Mouse (Mus musculus) hindbrain, embryonic 13.5 days (tissue): Measurements from ENCODE around the gene Il11ra1. TPM values are rescaled to one million over a fixed set of nuclear protein-coding genes. Genes with fewer than 3 reads are reported as not detected.
"Not testable (repeated sequence)": the region's sequence is repeated elsewhere in the genome, so short reads cannot be mapped to it uniquely, and the experiment has no call there.

Experiments
- ATAC-seq: fragments of 200-750 bp; cut with Nextera tagmentation; 2 replicates; pipeline ENCODE4 v1.8.0; 2017; ENCODE audit warnings: moderate TSS enrichment; ENCODE audit not compliant: low FRiP score
- H3K27ac ChIP-seq: fragments of 300-500 bp; sonication (generic); 2 replicates; pipeline ENCODE4 v1.5.1; 2015; ENCODE audit warnings: inconsistent platforms, mild to moderate bottlenecking, moderate library complexity
- H3K27me3 ChIP-seq: fragments of 300-500 bp; sonication (generic); 2 replicates; pipeline ENCODE4 v1.6.1; 2015; ENCODE audit warnings: mild to moderate bottlenecking, inconsistent platforms
- H3K36me3 ChIP-seq: fragments of 300-500 bp; sonication (generic); 2 replicates; pipeline ENCODE4 v1.6.1; 2015; ENCODE audit warnings: mild to moderate bottlenecking, inconsistent platforms
- H3K4me1 ChIP-seq: fragments of 300-500 bp; sonication (generic); replicated peaks from 2 replicates; pipeline ENCODE4 v1.6.1; 2015; ENCODE audit warnings: inconsistent platforms
- H3K4me2 ChIP-seq: fragments of 300-500 bp; sonication (generic); 2 replicates; pipeline ENCODE4 v1.6.1; 2015; ENCODE audit warnings: inconsistent platforms, mild to moderate bottlenecking, moderate library complexity
- H3K4me3 ChIP-seq: fragments of 300-500 bp; sonication (generic); 2 replicates; pipeline ENCODE4 v1.5.1; 2015; ENCODE audit warnings: mild to moderate bottlenecking, inconsistent platforms
- H3K9ac ChIP-seq: fragments of 300-500 bp; sonication (generic); 2 replicates; pipeline ENCODE4 v1.6.1; 2015; ENCODE audit warnings: mild to moderate bottlenecking, inconsistent platforms
- H3K9me3 ChIP-seq: fragments of 300-500 bp; sonication (generic); 2 replicates; pipeline ENCODE4 v1.6.1; 2016; ENCODE audit warnings: inconsistent platforms
- WGBS: fragments of 180-500 bp; shearing (Covaris S2); methylation state at CpG from one replicate; pipeline ENCODE4 v1.1.7; 2015; 5-methylcytosine and 5-hydroxymethylcytosine counted together
- polyA plus RNA-seq: library from polyadenylated mRNA; unstranded; fragments of >200 nt; fragmentation: Nextera tagmentation; extraction: Ambion mirVana; gene quantifications from 2 replicates; pipeline ENCODE4 v1.2.1, GENCODE M21; 2015

The Il11ra1 gene
- polyA plus RNA-seq, 1 experiment from 2014 or later = 47.6 TPM

DNA sequence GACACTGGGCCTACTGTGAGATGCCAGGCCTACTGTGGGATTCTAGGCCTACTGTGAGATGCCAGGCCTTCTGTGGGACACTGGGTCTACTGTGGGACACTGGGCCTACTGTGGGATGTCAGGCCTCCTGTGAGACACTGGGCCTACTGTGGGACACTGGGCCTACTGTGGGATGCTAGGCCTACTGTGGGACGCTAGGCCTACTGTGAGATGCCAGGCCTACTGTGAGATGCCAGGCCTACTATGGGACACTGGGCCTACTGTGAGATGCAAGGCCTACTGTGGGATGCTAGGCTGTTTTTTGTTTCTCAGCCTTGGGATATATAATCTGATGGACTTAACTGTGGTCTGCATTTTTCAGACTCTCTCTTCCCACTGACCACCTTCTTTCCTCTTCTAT, 76.1 kb downstream of the Il11ra1 start:
- H3K27me3 ChIP-seq, H3K36me3 ChIP-seq, ATAC-seq, H3K4me3 ChIP-seq, H3K9me3 ChIP-seq, H3K27ac ChIP-seq, H3K4me2 ChIP-seq, H3K9ac ChIP-seq: not testable (repeated sequence)
- peaks cover 11% of the 10 kb centered on the region for H3K4me1 ChIP-seq
- 88% methylated on average over 1 of the region's 1 CpGs for WGBS

DNA sequence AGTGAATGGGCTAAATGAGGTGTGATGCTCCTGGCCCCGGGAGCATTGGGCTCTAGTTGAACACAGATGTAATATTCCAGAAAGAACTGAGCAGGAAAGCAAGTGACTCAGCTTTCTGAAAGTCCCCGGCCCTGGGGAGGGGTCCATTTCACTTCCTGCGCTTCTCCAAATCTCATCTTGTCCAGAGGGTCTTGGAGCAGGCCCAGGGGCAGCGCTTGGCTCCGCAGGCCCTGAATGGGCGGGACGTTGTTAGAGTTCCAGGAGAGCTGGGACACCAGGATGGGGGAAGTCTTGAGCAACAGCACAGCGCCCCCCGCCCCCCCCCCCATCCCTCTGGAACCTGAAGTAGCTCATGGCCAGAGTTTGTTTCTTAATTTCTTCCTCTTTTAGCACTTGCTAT, 81.5 kb downstream of the Il11ra1 start:
- not testable (repeated sequence) for ATAC-seq, H3K27me3 ChIP-seq, H3K27ac ChIP-seq, H3K4me1 ChIP-seq, H3K9me3 ChIP-seq, H3K4me2 ChIP-seq, H3K4me3 ChIP-seq, H3K36me3 ChIP-seq, H3K9ac ChIP-seq
- 22% methylated on average over 9 of the region's 9 CpGs for WGBS

GRCm38 (mm10) chr4:41781748-41782485, 82.1 kb downstream of the Il11ra1 start:
- H3K9ac ChIP-seq, H3K4me3 ChIP-seq, H3K9me3 ChIP-seq, H3K4me1 ChIP-seq, H3K27me3 ChIP-seq, H3K27ac ChIP-seq, ATAC-seq, H3K36me3 ChIP-seq, H3K4me2 ChIP-seq: not testable (repeated sequence)
- 19% methylated on average over 15 of the region's 21 CpGs for WGBS

GRCm38 (mm10) chr4:41782711-41783110, 82.9 kb downstream of the Il11ra1 start:
- not testable (repeated sequence) for H3K27me3 ChIP-seq, H3K9me3 ChIP-seq, H3K9ac ChIP-seq, H3K27ac ChIP-seq, H3K36me3 ChIP-seq, H3K4me1 ChIP-seq, H3K4me3 ChIP-seq, H3K4me2 ChIP-seq, ATAC-seq
- WGBS = 16% methylated on average over 4 of the region's 4 CpGs

GRCm38 (mm10) chr4:41783197-41783596, 83.4 kb downstream of the Il11ra1 start:
- not testable (repeated sequence) for H3K9me3 ChIP-seq, H3K27me3 ChIP-seq, H3K27ac ChIP-seq, H3K4me2 ChIP-seq, H3K9ac ChIP-seq, H3K4me3 ChIP-seq, H3K4me1 ChIP-seq, H3K36me3 ChIP-seq, ATAC-seq
- WGBS = 24% methylated on average over 3 of the region's 3 CpGs

Other genes starting within 250 kb of the Il11ra1 start
- gene Kif24, start 235.1 kb upstream of the Il11ra1 start, polyA plus RNA-seq = 4.6 and 5.1 TPM in 2 replicates
- 58.0 and 60.4 TPM in 2 replicates for gene Nudt2, start 234.8 kb upstream of the Il11ra1 start, polyA plus RNA-seq
- 7.0 TPM in 2 replicates for gene AI464131, start 196.9 kb upstream of the Il11ra1 start, polyA plus RNA-seq
- 9.8 and 17.9 TPM in 2 replicates for gene 1110017D15Rik, start 182.7 kb upstream of the Il11ra1 start, polyA plus RNA-seq
- gene Fam219a, start 130.5 kb upstream of the Il11ra1 start, polyA plus RNA-seq = 16.7 and 18.1 TPM in 2 replicates
- gene Dnaic1, start 130.2 kb upstream of the Il11ra1 start, polyA plus RNA-seq = 3.2 and 5.0 TPM in 2 replicates
- 92.0 and 95.2 TPM in 2 replicates for gene Enho, start 59.7 kb upstream of the Il11ra1 start, polyA plus RNA-seq
- gene Cntfr, start 2.9 kb upstream of the Il11ra1 start, polyA plus RNA-seq = 24.4 and 27.8 TPM in 2 replicates
- gene Rpp25l, start 13.5 kb downstream of the Il11ra1 start, polyA plus RNA-seq = 63.0 and 66.8 TPM in 2 replicates
- 301 and 303 TPM in 2 replicates for gene Dctn3, start 23.2 kb downstream of the Il11ra1 start, polyA plus RNA-seq
- gene Arid3c, start 31.2 kb downstream of the Il11ra1 start, polyA plus RNA-seq = 1.1 and 2.2 TPM in 2 replicates
- 36.6 and 42.8 TPM in 2 replicates for gene Galt, start 55.2 kb downstream of the Il11ra1 start, polyA plus RNA-seq
- gene Sigmar1, start 56.2 kb downstream of the Il11ra1 start, polyA plus RNA-seq = 58.9 and 62.0 TPM in 2 replicates
- gene Ccl27a, start 74.3 kb downstream of the Il11ra1 start, polyA plus RNA-seq = 256 and 261 TPM in 2 replicates
- not detected in 2 replicates for gene Gm21541, start 203.6 kb downstream of the Il11ra1 start, polyA plus RNA-seq
- gene Gm20878, start 241.6 kb downstream of the Il11ra1 start, polyA plus RNA-seq = 7.8 and 10.6 TPM in 2 replicates